Mouse (Mus musculus): ENCODE results near the gene Acly.

- TF ChIP-seq CTCF (IDR thresholded peaks at IDR 0.05; ENCODE audit: extremely low read depth, insufficient read depth, low read length) (no peak), POLR2A (IDR thresholded peaks at IDR 0.05; ENCODE audit: extremely low read depth, insufficient read depth, low read length) (no peak)
Measured at GRCm38 (mm10) chr11:100568692-100569091, 40.9 kb upstream of the Acly start.
